In the genomic region with DNA sequence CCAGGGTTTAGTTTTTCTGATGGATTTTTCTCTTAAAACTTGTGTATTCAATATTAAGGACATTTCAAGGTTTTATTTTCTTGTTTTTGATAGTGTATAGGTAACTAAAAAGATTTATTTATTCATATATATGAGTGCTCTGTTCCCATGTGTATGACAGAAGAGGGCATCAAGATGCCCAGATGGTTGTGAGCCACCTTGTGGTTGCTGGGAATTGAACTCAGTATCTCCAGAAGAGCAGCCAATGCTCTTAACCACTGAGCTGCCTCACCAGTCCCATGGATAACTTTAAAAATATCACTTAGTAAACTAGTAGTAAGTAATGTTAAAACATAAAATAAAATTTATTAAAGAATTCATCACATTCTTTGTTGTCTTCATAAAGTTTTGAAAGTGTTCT, we compare ENCODE assay signal across 14 mouse cellular contexts. TPM values are rescaled to one million over a fixed set of nuclear protein-coding genes. Genes with fewer than 3 reads are reported as not detected.
DNase-seq lines count a peak whose midpoint lies in the region; TF ChIP-seq lines count a peak whose summit lies in the region.
"Had no signal": no experiment of that assay in that cellular context is flagged by ENCODE, and none has a peak within 500 bp of the region (broad histone marks: within the 10 kb centered on the region; RNA-seq: fewer than 3 reads in every experiment).

No protein-coding gene starts in this region.

- intact Hi-C loops in gastrocnemius, adult 2 months (cut with DNase I) = no loop called here
- intact Hi-C loops in left cerebral cortex, adult 2 months (cut with DNase I) = no loop called here

- DNase-seq in gastrocnemius, adult 2 months = no peak
- no peak for DNase-seq in gastrocnemius, adult 18-20 months (ENCODE audit: low spot score)
- no peak for DNase-seq in left cerebral cortex, adult 2 months (ENCODE audit: extremely low spot score in 1 of 2, low spot score in 2 of 2)
- DNase-seq in left cerebral cortex, adult 18-20 months (ENCODE audit: low spot score in 2 of 2) = no peak
- DNase-seq in thymus, postnatal 4 days = peak; percentile 26
- no peak for DNase-seq in thymus, adult 18-20 months
- DNase-seq in neural tube, embryonic 10.5 days (ENCODE audit: extremely low spot score, low spot score) = no peak
- DNase-seq in ovary, postnatal 14 days (ENCODE audit: low spot score) = no peak
- DNase-seq: cerebellum, postnatal 36 days; kidney, adult 9 months; lung, adult 2 months had no signal

- H3K4me3 ChIP-seq in gastrocnemius, adult 2 months = no peak overlapping the region
- H3K4me3 ChIP-seq in left cerebral cortex, adult 2 months = no peak overlapping the region
- H3K4me3 ChIP-seq: forebrain, embryonic 10.5 days; hindbrain, embryonic 13.5 days; limb, embryonic 12.5 days had no signal

- no peak overlapping the region for H3K27ac ChIP-seq in gastrocnemius, adult 2 months
- H3K27ac ChIP-seq in left cerebral cortex, adult 2 months = no peak overlapping the region
- H3K27ac ChIP-seq: forebrain, embryonic 10.5 days; hindbrain, embryonic 13.5 days; limb, embryonic 12.5 days had no signal

- peak; percentile 37; the same call in 1 of the 2 replicates for TF ChIP-seq CTCF in gastrocnemius, adult 2 months (IDR thresholded peaks at IDR 0.05)
- TF ChIP-seq CTCF in left cerebral cortex, adult 2 months (IDR thresholded peaks at IDR 0.05) = peak; percentile 31; the same call in 1 of the 2 replicates

RNA-seq across cellular contexts. Expression of gene Hnrnpr, which starts 17.4 kb away (rescaled TPM):
- total RNA-seq in gastrocnemius, adult 2 months (2021) = 10 to 100 TPM; 20.9 to 27.0 TPM
- 10 to 100 TPM; 21.4 to 27.4 TPM for total RNA-seq in gastrocnemius, adult 18-20 months (2021)
- total RNA-seq in left cerebral cortex, adult 2 months (2021) = 10 to 100 TPM; 76.4 to 79.1 TPM
- 10 to 100 TPM; 84.7 to 86.8 TPM for total RNA-seq in left cerebral cortex, adult 18-20 months (2021)

RNA-seq across cellular contexts. Expression of gene Zfp46, which starts 43.6 kb away (rescaled TPM):
- total RNA-seq in gastrocnemius, adult 2 months (2021) = 10 to 100 TPM; 21.0 to 36.7 TPM
- 10 to 100 TPM; 29.7 to 33.3 TPM for total RNA-seq in gastrocnemius, adult 18-20 months (2021)
- 10 to 100 TPM; 53.5 to 54.9 TPM for total RNA-seq in left cerebral cortex, adult 2 months (2021)
- total RNA-seq in left cerebral cortex, adult 18-20 months (2021) = 10 to 100 TPM; 41.5 to 43.6 TPM
